Mouse (Mus musculus) midbrain, postnatal 0 days (tissue): ENCODE measurements at regions not wholly inside any gene's neighbourhood (a gene's known extent, or its start where the extent isn't known, plus 50 kb on each side); places are given as distances from the start of the nearest gene placed in this dataset.

Source experiments
- ATAC-seq: fragments of 200-750 bp; cut with Nextera tagmentation; 2 replicates; pipeline ENCODE4 v1.8.0; 2017; ENCODE audit warnings: moderate number of reproducible peaks, mild to moderate bottlenecking, moderate TSS enrichment, moderate library complexity; ENCODE audit not compliant: low FRiP score
- DNase-seq: peaks from one replicate; pipeline ENCODE4 v3.0.0-alpha.2; 2015; ENCODE audit warnings: low spot score
- H3K27ac ChIP-seq: fragments of 300-500 bp; sonication (generic); 2 replicates; pipeline ENCODE4 v1.5.1; 2014; ENCODE audit warnings: low read depth, mild to moderate bottlenecking, low read length, mixed read lengths
- H3K27me3 ChIP-seq: fragments of 300-500 bp; sonication (generic); 2 replicates; pipeline ENCODE4 v1.6.1; 2014; ENCODE audit warnings: low read length, control low read depth, mixed read lengths; ENCODE audit not compliant: insufficient read depth
- H3K36me3 ChIP-seq: fragments of 300-500 bp; sonication (generic); 2 replicates; pipeline ENCODE4 v1.6.1; 2014; ENCODE audit warnings: low read length, control low read depth, mixed read lengths; ENCODE audit not compliant: insufficient read depth
- H3K4me1 ChIP-seq: fragments of 300-500 bp; sonication (generic); 2 replicates; pipeline ENCODE4 v1.6.1; 2014; ENCODE audit warnings: mild to moderate bottlenecking, control low read depth, antibody characterized with exemption, low read length, mixed read lengths; ENCODE audit not compliant: insufficient read depth
- H3K4me2 ChIP-seq: fragments of 300-500 bp; sonication (generic); 2 replicates; pipeline ENCODE4 v1.6.1; 2014; ENCODE audit warnings: low read depth, mild to moderate bottlenecking, low read length, mixed read lengths; ENCODE audit not compliant: poor library complexity, severe bottlenecking
- H3K4me3 ChIP-seq: fragments of 300-500 bp; sonication (generic); 2 replicates; pipeline ENCODE4 v1.5.1; 2014; ENCODE audit warnings: low read depth, mild to moderate bottlenecking, low read length, moderate library complexity
- H3K9ac ChIP-seq: fragments of 300-500 bp; sonication (generic); replicated peaks from 2 replicates; pipeline ENCODE4 v1.6.1; 2014; ENCODE audit warnings: mild to moderate bottlenecking, low read length, moderate library complexity, mixed read lengths; ENCODE audit not compliant: poor library complexity, severe bottlenecking
- H3K9me3 ChIP-seq: fragments of 300-500 bp; sonication (generic); 2 replicates; pipeline ENCODE4 v1.6.1; 2016; ENCODE audit warnings: low read length, control low read depth
- CTCF ChIP-seq: IDR thresholded peaks from 2 replicates; pipeline ENCODE4 v1.5.1; 2016; ENCODE audit warnings: antibody characterized with exemption, mild to moderate bottlenecking
- WGBS: fragments of 180-500 bp; shearing (Covaris S2); extraction: QIAGEN DNeasy Blood & Tissue Kit; methylation state at CpG from one replicate; pipeline ENCODE4 v1.1.7; 2014; 5-methylcytosine and 5-hydroxymethylcytosine counted together

- no peak overlapping the region for H3K27ac ChIP-seq
- no peaks in the 10 kb centered on the region for H3K9me3 ChIP-seq
- TF ChIP-seq CTCF, result no peak
- WGBS, result 28% methylated on average over 1 of the region's 1 CpGs
- DNase-seq (peak; percentile 58), ATAC-seq (no peak)
- no peak overlapping the region for H3K4me2 ChIP-seq
- no peak overlapping the region for H3K4me3 ChIP-seq
- H3K36me3 ChIP-seq, result no peaks in the 10 kb centered on the region
- no peak overlapping the region for H3K9ac ChIP-seq
- H3K4me1 ChIP-seq, result no peaks in the 10 kb centered on the region
- H3K27me3 ChIP-seq, result no peaks in the 10 kb centered on the region
Observed at GRCm38 (mm10) chr9:91140651-91141050, 221.6 kb upstream of the Zic4 start.

GRCm38 (mm10) chr9:91151893-91152292 is 210.3 kb upstream of the Zic4 start:
- ATAC-seq (no peak; the same call in 1 of the 2 replicates), DNase-seq (no peak)
- Histone ChIP-seq H3K9ac (no peak overlapping the region), H3K27me3 (no peaks in the 10 kb centered on the region), H3K4me1 (no peaks in the 10 kb centered on the region), H3K4me3 (no peak overlapping the region), H3K9me3 (no peaks in the 10 kb centered on the region), H3K36me3 (no peaks in the 10 kb centered on the region), H3K27ac (no peak overlapping the region), H3K4me2 (no peak overlapping the region)
- no peak for TF ChIP-seq CTCF
- WGBS, result 92% methylated on average over 11 of the region's 11 CpGs

- WGBS, result 87% methylated on average over 2 of the region's 2 CpGs
- no peak for TF ChIP-seq CTCF
Observed at GRCm38 (mm10) chr9:91159311-91159710, 202.9 kb upstream of the Zic4 start.

GRCm38 (mm10) chr9:91167871-91168270 is 194.3 kb upstream of the Zic4 start:
- Histone ChIP-seq H3K9ac (no peak overlapping the region), H3K4me3 (no peak overlapping the region), H3K9me3 (no peaks in the 10 kb centered on the region), H3K27ac (no peak overlapping the region), H3K4me1 (no peaks in the 10 kb centered on the region), H3K36me3 (no peaks in the 10 kb centered on the region), H3K4me2 (no peak overlapping the region), H3K27me3 (no peaks in the 10 kb centered on the region)
- TF ChIP-seq CTCF, result no peak
- ATAC-seq, result no peak
- peak; percentile 48 for DNase-seq

More at GRCm38 (mm10) chr9:91159311-91159710, 202.9 kb upstream of the Zic4 start:
- ATAC-seq, result no peak
- DNase-seq, result no peak
- no peaks in the 10 kb centered on the region for H3K9me3 ChIP-seq
- no peaks in the 10 kb centered on the region for H3K4me1 ChIP-seq
- no peak overlapping the region for H3K4me2 ChIP-seq
- no peak overlapping the region for H3K9ac ChIP-seq
- H3K36me3 ChIP-seq, result no peaks in the 10 kb centered on the region
- H3K27ac ChIP-seq, result no peak overlapping the region
- no peaks in the 10 kb centered on the region for H3K27me3 ChIP-seq
- H3K4me3 ChIP-seq, result no peak overlapping the region

- Histone ChIP-seq H3K27me3 (no peaks in the 10 kb centered on the region), H3K9me3 (no peaks in the 10 kb centered on the region), H3K4me3 (no peak overlapping the region), H3K9ac (no peak overlapping the region), H3K27ac (no peak overlapping the region), H3K4me1 (no peaks in the 10 kb centered on the region), H3K36me3 (no peaks in the 10 kb centered on the region), H3K4me2 (no peak overlapping the region)
- WGBS, result 92% methylated on average over 4 of the region's 4 CpGs
- no peak for TF ChIP-seq CTCF
- ATAC-seq (no peak), DNase-seq (no peak)
Observed at GRCm38 (mm10) chr9:91193221-91193620, 169.0 kb upstream of the Zic4 start.

- 85% methylated on average over 3 of the region's 3 CpGs for WGBS
- no peak overlapping the region for H3K27ac ChIP-seq
- ATAC-seq, result no peak
Observed at GRCm38 (mm10) chr9:91193954-91194353, 168.3 kb upstream of the Zic4 start.

More at GRCm38 (mm10) chr9:91193954-91194353, 168.3 kb upstream of the Zic4 start:
- H3K9ac ChIP-seq, result no peak overlapping the region
- H3K4me1 ChIP-seq, result no peaks in the 10 kb centered on the region
- H3K36me3 ChIP-seq, result no peaks in the 10 kb centered on the region
- H3K9me3 ChIP-seq, result no peaks in the 10 kb centered on the region
- H3K27me3 ChIP-seq, result no peaks in the 10 kb centered on the region
- H3K4me3 ChIP-seq, result no peak overlapping the region
- DNase-seq, result no peak
- H3K4me2 ChIP-seq, result no peak overlapping the region
- TF ChIP-seq CTCF, result no peak
